Mouse (Mus musculus) cortical plate, adult 2 months (tissue): ENCODE measurements around the gene Taf12.

ENCODE experiments used
- CTCF ChIP-seq: fragments of 200-500 bp; IDR thresholded peaks from 2 replicates; pipeline ENCODE4 v1.5.1; 2011; ENCODE audit warnings: mild to moderate bottlenecking, control low read depth, low read length; ENCODE audit not compliant: insufficient read depth; ENCODE audit errors: extremely low read depth
- POLR2A ChIP-seq: fragments of 200-500 bp; IDR thresholded peaks from 2 replicates; pipeline ENCODE4 v1.6.1; 2011; ENCODE audit warnings: mild to moderate bottlenecking, low read length, control low read depth; ENCODE audit not compliant: insufficient read depth; ENCODE audit errors: extremely low read depth

DNA sequence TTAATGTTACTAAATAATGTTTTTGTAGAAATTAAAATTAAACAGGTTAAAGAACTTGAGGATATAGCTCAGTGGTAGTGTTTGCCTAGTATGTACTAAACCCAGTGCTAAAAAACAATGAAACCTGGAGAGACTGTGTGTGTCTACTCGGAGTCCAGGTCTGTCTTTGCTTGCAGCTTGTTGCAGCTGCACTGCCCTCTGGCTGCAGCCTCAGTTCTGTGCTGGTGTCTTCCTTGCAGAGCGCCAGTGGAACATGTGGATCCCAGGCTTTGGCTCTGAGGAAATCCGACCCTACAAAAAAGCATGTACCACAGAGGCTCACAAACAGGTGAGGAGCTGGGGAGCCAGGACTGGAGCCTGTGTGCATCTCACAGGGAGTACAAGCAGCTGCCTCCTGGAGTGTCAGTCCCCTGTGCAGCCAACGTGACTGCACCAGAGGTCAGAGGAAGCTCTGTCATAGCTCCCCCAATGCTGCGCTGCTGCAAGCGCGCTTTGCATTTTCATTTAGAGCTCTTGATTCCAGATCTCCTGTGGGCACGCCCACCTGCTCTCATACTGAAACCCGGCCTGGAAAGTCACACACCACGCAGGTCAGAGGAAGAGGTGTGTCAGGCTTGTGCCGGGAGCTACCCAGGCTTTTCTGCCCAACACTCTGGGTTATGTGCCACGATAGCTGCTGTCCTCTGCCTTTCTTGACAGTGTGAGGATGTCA lies 17.6 kb downstream of the Taf12 start:
- TF ChIP-seq CTCF (peak; percentile 19; the same call in 1 of the 2 replicates), POLR2A (no peak)
